Mouse (Mus musculus) urinary bladder, postnatal 4 days (tissue): ENCODE results near the gene Chil1.
A peak's percentile ranks its signal among the peaks of the same experiment; 100 is the strongest.

Experiments
- DNase-seq, 2 experiments: peaks; one replicate each; pipeline ENCODE4 v3.0.0; 2021 to 2022; ENCODE audit warnings: low spot score in 2 of 2

The Chil1 gene

DNA sequence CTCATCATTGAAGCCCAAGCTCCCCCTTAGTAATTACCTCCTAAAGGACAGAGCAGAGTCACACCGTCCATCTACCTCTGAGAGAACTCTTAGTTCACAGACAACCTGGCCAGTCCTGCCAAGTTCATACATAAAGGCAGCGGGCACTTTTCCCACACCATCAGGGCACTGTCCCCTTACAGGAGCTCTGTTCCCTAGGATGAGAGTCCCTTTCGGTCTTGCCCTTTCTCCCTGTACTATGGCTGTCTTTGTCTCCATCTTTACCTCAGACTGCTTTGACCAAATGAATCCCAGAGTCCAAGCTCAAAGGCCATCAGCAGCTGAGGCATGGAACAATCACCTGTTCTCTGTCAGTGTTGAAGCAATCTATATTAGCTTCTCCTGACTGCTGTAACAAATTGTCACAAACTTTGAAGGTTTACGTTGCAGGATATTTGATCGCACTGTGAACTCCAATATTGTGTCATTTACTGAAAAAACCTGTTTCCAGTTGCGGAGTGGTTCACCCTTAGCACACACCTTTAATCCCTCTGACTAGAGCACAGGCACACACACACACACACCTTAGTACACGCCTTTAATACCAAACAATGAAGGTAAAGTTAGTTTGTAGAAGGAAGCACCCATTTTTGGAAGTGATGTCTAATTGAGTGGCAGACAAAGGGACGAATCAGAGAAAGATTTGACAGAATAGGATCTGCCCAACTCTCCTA lies 12.8 kb upstream of the Chil1 start:
- no peak for DNase-seq

DNA sequence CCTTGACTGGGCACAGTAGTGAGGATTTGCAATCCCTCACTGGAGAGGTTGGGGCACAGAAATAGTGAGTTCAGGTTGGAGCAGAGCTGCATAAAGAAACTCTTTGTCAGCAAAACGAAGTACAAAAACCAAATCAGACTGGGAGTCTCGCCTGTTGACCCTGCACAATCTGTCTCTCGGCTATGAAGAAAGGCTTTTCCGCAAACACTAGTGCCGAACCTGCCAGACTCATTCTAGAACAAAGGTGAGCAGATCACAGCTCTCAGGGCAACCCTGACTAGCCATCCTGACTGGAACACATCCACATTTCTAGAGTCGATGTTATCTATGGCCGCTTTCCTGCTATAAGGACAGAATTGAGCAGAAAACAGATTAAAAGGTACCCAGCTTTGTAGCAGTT lies 8.9 kb upstream of the Chil1 start:
- no peak for DNase-seq

DNA sequence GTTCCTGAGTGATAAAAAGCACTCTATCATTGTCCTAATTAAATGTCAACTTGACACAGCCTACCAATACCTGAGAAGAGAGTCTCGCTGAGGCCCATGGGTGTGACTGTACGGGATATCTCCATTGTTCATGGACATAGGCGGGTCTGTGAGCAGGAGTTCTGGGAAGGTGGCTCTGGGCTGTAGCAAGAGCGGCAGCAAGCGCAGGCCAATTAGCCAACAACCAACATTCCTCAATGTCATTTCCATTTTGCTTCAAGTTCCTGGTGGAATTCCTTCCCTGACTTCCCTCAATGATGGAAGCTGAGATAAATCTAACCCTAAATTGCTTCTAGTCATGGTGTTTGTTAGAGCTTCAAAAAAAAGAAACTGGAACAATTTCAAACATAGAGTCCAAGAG lies 4.0 kb upstream of the Chil1 start:
- no peak for DNase-seq

DNA sequence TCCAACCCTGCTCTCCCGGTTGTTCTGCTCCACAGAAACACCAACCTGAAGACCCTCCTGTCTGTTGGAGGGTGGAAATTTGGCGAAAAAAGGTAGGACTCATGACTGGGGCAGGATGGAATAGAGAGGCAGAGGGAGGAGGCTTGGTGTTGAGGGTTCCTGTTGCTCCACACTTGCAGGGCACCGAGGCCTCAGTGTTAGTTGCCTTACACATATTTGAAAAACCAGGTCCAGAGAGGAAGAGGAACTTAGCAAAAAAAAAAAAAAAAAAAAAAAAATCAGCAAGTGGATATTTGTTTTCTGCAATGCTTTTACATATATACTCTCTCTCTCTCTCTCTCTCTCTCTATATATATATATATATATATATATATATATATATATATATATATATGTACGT lies 2.1 kb downstream of the Chil1 start:
- no peak for DNase-seq

DNA sequence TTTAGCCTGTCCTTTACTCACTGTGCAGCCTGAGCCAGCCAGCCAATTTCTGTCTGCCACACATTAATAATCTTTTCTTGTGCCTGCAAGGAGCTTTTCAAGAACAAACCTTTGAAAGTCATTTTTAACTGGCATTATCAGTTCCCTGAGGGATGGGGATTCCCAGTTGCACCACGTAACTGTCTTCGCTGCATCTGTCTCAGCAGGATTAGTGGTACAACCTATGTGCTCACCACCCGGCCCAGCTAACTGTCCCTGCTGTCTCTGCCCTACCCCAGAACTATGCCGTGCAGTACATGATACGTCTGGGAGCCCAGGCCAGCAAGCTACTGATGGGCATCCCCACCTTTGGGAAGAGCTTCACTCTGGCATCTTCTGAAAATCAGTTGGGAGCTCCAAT lies 6.2 kb downstream of the Chil1 start:
- DNase-seq, result no peak

DNA sequence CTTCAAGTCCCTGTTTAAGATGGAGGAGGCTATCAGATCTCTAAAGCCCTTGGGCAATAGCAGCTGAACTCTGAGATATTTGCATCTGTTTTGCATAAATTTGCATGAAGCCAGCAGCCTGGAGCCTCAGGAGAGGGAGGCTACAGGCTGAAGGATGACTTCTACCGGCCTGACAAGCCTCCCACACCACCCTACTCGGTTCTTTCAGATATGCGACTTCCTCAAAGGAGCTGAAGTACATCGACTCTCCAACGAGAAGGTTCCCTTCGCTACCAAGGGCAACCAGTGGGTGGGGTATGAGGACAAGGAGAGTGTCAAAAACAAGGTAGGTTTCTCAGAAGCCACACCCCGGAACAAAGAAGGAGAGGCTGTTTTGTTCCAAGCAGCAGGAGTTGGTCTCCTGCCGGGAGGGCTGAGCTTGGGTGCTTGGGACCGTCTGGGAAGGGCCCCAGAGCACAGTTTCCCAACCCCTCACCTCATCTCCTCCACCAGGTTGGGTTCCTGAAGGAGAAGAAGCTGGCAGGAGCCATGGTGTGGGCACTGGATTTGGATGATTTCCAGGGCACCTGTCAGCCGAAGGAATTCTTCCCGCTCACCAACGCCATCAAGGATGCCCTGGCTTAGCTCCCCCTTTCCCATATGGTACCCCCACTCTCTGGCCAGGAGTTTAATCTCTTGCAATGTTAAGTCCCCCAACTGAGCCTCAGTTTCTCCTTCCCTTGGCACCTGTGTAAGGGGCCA lies 7.2 kb downstream of the Chil1 start:
- no peak for DNase-seq

DNA sequence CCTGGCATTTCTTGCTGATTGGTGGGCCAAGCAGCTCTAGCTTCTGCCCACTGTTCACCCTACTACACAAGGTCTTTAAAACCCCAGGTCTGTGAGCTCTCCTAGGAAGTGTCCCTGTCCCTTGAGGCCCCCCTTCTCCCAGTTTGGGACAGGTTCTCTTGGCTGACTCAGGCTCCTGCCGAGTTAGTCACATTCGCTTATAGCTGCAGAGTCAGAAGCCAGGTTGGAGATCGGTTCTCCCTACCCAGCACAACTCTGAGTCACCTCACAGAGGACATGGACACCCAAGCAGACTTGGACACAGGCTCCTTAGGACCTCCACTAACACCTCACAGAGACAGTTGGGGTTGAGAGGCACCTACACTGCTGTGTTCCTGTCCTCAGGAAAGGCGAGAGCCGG lies 9.2 kb downstream of the Chil1 start:
- DNase-seq, result no peak

DNA sequence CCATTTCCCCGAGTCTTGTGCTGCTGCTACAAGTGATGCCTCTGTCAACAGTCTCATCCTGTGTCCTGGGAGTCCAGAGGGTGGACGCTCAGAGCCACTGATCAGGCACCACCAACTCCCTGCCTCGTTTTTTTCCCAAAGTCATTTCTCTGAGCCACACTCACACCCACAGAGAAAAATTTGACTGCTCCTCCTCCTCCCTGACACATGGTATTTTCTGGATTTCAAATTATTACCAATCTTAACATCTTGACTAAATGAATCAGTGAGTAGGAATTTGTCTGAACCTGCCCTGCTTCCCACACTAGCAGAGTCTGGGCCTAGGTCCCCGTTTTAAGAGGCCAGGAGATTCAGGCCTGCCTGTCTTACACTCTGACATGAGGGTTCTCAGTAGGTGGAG lies 10.0 kb downstream of the Chil1 start:
- no peak for DNase-seq

DNA sequence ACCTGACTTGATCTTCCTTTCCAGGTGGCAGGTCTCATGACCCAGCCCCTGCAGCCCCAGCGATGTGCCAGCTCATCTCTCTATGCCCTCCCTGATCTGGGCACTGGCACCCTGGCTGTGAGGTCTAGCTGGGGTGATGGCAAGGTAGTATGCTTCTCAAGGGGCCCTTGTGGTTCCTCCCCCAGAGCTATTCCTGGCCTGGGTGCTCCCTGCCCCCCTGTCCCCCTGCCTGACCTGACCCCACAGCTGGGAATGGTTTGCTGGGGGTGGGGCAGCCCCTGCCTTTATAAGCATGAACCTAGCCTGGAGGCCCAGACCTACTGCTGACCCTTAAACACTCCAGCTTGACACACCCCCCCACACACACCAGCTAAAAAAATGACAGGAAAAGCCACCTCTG lies 11.2 kb downstream of the Chil1 start, which contains the start of gene Mybph:
Gene Mybph (plus strand): TSS at position 323 of the 400 bp plus-strand sequence.
- DNase-seq, result no peak

DNA sequence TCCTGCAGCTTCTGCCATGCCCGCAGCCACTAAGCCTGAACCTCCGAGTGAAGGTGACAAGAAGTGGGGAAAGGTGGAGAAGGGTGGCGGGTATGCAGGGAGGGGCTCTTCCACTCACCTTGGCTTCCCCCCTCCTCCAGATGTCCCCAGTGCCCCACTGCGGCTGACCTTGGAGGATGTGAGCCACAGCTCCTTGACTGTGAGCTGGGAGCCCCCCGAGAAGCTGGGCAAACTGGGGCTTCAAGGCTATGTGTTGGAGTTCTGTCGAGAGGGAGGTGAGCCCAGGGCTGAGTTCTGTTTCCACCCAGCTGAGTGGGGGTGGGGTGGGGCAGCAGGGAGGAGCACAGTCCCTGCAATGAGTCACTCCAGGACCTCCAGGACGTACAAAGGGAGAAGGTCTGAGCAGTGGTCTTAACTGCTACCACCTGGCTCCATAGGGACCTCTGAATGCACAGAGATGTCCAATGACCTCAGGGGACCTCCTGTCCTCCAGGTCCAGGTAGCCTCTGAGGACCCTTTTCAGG lies 11.8 kb downstream of the Chil1 start:
- DNase-seq, result no peak

DNA sequence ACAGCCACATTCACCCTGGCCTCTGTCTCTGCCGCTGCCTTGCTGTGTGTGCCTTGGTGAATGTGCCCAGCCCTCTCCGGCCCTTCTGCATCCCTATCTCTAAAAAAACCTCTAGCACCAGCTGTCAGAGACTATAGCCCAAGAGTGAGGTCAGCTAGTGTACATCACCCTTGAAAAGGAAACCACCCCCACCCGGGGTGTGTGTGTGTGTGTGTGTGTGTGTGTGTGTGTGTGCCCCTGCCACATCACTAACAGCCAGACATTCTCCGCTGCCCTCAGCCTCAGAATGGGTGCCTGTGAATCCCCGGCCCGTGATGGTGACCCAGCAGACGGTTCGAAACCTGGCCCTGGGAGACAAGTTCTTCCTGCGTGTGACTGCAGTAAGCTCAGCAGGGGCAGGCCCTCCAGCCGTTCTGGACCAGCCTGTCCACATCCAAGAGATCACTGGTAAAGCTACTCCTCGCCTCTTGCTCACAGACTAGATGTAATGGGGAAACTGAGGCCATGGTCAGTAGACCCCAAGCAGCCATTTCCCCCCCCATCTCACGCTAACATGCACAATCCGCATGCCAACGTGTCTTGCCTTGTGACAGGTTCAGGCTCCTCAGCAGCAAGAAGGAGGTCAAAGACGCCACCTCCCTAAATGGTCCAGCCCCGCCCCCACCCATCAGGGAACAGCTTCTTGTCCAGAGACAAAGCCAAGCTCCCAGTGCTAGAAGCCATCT lies 12.5 kb downstream of the Chil1 start:
- no peak for DNase-seq

DNA sequence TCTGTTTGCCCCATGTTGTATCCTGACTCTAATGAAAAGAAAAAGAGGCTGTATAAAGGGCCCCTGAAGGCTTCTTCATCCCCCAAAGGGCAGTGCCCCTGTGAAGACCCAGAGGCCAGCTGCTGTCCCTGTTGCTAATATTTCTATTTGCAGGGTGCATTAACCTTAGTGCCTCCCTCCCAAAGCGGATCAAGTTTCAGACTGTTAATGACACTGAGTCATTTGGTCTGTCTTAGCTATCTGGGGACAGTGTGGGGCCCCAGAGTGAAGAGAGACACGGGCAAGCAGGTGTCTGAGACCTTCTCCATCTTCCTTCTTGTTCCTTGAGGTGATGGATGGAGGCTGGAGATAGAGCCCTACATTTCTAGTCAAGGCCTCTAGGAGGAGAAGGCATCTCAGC lies 13.1 kb downstream of the Chil1 start:
- no peak for DNase-seq

DNA sequence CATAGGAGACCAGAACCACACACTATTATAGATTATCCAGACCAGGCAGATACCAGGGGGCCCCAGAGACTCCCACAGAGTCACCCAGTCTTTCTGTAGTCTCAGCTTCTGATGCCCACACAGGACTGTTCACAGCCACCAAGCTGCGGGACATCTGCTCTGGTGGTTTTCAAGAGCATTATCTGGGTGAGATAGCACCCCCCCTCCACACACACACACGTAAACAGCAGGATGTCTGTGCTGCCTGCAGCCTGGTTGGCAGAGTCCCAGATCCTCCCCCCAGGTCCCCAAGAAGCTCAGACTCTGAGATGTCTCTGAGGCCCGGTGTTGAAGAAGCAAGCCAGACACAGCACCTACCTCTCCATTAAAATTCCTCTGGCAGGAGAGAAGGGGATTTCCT lies 13.6 kb downstream of the Chil1 start:
- no peak for DNase-seq

DNA sequence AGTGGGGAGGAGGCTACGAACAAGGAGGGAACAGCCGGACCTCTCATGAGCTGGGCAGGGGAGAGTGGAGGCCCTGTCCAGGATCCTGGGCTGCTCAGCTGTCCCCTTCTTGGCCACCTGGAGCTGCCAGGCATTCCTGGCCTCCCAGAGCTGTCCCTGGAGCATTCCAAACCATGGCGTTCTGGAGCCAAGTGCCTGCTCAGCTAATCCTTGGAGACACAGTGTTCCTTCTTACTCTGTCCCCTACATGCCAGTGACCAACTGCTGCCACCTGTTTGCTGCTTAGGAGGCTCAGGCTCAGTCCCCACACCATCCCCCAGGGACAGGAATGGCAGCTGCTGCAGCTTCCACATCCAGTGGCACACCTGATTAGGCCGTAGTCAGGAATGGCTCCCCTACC lies 14.0 kb downstream of the Chil1 start:
- DNase-seq, result no peak

DNA sequence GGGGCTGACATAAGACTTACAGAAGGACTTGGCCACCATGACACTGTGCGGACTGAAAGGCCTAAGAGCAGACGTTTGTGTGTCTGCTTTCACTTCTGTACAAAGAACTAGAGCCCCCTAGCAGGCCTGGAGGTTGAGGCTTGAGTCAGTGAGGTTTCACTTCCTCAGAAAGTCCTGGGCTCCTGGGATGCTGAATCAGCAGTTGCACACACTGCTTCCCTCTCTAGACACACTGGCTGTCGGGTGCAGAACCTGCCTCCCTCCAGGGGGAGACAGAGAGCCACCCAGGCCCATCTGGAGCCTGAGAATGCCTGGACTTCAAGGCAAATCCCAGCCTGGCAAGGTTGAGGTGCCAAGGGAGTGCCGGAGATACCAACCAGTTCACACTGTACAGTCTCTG lies 14.4 kb downstream of the Chil1 start:
- peak; percentile 65 to 79 for DNase-seq

DNA sequence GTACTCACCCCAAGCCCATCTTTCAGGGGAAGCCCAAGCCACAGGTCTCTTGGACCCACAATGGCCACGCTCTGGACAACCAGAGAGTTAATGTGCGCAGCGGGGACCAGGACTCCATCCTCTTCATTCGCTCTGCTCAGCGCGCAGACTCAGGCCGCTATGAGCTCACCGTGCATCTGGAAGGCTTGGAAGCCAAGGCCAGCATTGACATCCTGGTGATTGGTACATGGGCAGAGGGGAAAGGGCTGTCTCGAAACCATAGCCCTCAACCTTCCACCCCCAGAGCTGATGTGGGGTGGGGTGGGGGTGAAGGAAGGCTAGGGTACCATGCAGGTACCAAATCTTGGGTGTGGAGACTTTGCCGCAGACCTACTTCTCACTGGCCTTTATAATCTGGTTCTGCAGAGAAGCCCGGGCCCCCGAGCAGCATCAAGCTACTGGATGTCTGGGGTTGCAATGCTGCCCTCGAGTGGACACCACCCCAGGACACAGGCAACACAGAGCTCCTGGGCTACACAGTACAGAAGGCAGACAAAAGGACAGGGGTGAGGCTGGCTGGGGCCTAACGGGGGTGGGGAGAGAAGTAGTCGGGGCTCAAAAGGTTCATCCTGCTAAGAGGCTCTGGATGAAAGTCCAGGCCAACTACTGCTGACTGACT lies 15.5 kb downstream of the Chil1 start:
- no peak for DNase-seq

DNA sequence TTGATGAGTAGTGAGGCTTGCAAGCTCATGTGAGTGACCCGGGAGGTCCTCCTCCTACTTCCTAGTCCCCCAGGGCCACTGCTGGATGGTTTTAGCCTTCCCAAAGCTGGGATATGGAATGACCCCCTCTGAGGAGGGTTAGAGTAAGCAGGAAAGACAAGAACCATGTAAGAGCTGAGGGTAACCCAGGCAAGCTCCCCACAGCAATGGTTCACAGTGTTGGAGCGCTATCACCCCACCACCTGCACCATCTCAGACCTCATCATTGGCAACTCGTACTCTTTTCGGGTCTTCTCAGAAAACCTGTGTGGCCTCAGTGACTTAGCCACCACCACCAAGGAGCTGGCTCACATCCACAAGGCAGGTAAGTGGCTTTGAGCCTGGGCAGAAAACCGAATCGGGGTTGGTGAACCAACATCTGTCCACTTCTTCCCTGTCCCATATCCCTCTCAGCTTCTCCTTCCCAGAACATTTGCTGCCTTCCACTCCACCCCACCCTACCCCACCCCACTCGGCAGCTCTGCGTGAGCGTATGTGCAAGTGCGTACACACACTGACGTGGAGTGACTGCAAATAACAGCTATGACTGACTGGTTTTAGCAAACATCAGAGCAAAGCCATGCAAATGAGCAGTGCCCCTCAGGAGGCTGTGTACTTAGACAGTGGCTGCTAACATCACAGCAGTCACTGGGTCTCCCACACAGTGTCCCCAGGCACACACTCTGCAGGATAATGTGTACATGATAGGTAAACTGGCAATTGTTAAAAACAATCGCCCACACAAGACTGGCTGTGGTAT lies 16.4 kb downstream of the Chil1 start:
- no peak for DNase-seq

DNA sequence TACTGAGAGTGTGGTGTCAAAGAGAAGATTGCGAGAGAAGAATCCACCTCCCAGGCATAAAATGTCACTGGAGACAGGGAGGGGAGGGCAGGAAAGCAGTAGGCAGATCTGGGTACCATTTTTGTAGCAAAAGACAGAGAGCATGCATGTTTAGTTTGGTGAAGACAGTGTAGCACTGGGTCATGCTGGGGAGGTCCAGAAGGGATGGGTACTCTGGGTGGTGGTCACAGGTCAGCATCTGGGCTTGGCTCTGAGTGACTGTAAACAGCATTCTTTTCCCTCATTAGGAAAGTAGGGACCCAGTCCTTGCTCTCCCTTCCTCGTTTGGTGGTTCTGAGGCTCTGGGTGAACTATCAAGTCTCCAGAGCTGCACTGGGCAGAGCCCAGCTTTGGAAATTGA lies 18.5 kb downstream of the Chil1 start:
- no peak for DNase-seq

DNA sequence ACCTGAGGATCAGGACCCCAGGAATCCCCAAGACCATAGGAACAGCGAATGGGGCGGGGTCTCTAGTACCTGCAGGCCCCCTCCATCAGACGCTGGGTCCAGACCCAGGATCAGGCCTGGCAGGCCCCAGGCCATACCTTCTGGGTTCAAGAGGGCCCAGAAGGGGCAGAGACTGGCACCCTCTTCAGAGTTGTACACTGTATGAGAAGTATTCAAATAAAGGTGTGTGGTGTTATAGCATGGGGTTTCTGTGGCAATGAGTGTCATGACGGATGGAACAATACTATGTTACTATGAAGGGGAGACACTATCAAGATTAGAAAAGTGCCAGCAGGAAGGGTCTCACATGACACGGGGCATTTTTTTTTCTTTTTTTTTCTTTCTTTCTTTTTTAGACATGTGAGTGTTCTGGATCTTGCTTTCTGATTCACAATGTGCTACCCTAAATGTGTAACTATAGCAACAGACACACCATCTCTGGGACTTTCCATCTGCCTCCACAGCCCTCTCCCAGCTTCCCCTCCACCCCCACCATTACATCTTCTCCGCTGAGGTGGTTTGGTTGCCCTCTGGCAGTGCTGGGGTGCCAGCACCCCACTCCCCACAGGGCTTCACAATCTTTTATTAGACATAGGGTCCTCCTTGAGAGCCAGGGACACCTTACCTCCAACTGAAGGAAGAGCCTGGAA lies 19.2 kb downstream of the Chil1 start:
- DNase-seq, result no peak

DNA sequence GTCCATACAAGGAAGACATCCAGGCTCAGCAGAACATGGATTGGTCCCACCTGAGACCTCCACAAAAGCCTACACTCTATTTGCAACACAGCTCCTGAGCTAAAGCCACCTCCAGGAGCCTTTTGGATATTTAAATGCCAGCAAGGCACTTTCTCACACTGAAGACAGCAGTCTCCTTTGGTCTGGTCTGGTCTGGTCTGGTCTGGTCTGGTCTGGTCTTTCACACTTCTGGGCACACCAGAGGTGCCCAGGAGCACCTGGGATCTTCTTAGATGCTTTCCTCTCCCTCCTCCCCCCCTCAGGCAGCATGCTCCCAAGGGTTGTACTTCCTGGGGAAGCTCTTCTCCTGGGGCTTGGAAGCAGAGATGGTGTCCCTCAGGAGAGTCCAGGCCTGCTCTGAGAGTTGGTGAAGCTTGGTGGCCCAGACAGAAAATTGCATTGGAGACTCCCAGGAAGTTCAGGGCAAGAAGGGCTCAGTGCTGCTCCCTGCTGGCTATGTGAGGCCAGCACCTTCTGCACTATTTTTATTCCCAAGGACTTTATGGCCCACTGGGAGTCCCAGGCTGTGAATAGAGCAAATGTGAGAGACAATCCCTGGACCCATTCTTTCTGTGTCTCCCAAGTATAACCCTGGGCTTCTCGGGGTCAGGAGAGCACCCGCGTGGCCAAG lies 19.9 kb downstream of the Chil1 start:
- peak; percentile 42 to 72 for DNase-seq
